Mouse (Mus musculus) T-helper 1 cell (primary cell): Measurements from ENCODE around the gene Ephb6.

Experiments used
- in situ Hi-C: fragments of 300-600 bp; cut with MboI, MseI; formaldehyde crosslinking; loops from one replicate; pipeline ENCODE4 v1.15.1; 2025; ENCODE audit warnings: high pct_unique_total_duplicates

The Ephb6 gene

DNA sequence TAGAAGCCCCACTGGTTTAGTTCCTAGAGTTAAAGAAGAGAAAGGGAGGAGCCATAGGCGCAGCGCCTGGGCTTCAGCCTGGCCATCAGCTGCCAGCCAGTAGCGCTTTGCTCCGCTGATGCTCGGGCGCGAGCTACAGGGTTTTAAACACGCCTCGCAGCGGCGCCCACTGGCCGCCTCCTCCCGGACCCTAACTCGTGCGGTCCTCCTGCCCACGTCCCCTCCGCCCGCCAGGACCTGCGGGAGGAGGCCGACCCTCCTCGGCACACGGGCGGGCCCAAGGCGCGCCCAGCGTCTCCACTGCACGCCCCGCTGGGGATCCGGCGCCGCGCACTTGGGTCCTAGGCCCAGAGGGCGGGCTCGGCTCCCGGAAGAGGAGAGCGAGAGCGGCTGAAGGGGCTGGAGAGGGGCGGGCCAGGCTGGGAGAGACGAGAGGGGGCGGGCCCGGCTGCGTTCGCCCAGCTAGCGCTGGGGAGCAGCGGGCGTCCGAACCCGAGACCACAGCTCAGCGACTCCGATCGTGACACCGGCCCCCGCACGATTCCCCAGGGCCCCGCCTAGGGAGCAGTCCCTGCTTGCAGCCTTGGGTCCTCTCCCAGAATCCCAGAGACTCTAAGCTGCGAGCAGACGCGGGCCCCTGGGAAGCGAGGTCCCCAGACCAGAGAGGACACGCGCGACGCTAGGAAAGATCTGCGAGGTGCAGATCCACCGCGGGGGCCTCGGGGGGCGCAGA lies at the start of gene Ephb6:
Gene Ephb6, plus strand, starts transcription at position 422 of the 733 bp plus-strand sequence.
- in situ Hi-C loops = loop anchor here (5.0 kb wide), 1 partner anchor 48 kb away; no protein-coding TSS in a partner anchor

DNA sequence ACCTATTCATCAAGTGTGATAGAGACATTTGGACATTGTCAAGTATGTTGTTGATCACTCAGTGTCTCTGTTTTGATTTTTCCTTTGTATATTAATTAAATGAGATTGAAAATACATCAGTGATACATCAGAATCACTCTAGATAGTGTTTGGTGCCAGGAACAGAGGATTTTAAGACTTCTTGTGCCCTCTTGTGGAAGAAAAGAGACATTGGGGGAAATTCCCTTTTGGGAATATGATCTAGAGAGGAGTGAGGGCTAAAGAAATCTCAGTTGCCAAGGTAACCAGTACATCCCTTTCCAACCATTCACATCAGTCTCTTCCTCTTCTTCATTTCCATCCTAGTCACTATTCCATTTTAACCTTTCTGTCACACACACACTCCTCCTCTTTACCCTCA lies 48.9 kb upstream of the Ephb6 start:
- in situ Hi-C loops = loop anchor here (5.0 to 25.0 kb wide), 4 partner anchors 51 to 1094 kb away; partner anchors contain the start of genes Epha1, Ephb6 and Ssbp1

DNA sequence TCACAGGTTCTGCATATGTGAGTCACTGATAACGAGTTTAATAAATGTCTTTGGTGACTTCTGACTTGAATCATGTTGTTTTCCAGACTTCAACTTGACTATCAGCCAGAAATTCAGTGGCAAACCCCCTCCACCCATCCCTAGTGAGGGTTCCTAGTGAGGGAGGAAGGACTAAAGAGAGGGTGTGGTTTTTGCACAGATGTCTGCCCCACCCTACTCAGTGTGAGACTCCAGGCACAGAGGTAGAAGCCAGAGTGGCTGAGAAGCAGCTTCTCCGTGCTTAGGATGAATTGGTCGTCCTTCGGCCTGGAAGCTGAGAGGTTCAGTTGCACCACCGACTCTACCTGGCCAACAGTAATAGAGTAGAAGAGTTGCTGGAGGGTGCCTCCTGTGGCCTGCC lies 47.8 kb upstream of the Ephb6 start:
- in situ Hi-C loops = loop anchor here (5.0 to 25.0 kb wide), 4 partner anchors 50 to 1095 kb away; partner anchors contain the start of genes Epha1, Ephb6 and Ssbp1

DNA sequence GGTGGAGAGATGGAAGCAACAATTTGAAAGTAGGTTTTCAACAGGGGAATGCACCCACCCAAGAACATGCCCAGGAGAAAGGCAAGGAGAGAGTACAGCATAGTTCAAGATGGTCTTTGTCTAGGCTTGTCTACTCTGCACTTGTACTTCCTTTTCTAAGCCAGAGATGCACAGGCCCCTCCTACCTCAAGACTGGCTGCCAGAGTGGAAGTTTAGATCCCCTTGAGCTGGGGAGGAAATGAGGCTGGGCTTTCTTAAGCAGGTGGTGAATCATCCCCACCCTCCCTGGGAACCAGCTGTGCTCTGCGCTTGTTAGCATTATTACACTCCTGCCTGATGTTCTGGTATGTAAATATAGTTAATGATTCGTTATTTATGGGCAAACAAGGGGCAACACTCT lies 47.0 kb upstream of the Ephb6 start:
- in situ Hi-C loops = loop anchor here (5.0 to 25.0 kb wide), 4 partner anchors 49 to 1096 kb away; partner anchors contain the start of genes Epha1, Ephb6 and Ssbp1

DNA sequence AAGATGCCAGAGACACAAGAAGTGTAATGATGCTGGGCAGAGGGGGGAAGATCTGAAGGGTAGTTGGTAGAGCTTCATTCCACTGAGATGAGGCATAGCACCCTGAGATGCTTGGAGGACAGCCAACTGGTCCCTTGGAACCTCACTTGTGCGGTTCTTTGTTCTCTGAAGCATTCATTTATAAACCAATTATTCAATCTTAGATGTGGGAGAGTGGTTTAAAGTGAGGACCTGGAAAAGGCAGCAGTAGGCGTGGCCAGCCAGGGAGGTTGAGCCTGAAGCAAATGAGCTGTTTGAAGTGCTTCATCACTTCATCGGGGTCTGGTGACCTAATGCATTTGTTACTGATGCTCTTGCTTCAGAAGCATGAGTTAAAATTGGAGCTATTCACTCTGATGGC lies 46.0 kb upstream of the Ephb6 start:
- in situ Hi-C loops = loop anchor here (5.0 to 25.0 kb wide), 4 partner anchors 48 to 1097 kb away; partner anchors contain the start of genes Epha1, Ephb6 and Ssbp1

DNA sequence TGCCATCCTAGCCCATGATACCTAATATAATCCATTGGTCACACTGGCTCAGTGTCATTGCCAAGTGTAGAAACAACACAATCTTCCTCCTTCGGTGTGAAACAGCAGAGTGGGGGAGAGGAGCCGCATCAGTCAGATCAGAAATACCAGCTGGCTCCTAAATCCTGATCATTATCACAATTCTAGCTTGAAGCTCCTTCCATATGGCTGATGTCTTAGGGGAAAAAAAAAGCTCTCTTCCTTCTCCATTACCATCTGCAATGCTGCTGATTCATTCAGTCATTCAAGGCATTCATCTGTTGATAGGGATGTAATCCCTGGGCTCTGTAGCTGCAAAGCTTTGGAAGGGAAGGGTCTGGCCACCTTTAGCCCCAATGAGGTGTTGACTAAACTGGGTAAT lies 45.0 kb upstream of the Ephb6 start:
- in situ Hi-C loops = loop anchor here (10.0 to 25.0 kb wide), 2 partner anchors 1098 to 1685 kb away; partner anchors contain the start of genes Ssbp1 and Tmem178b

DNA sequence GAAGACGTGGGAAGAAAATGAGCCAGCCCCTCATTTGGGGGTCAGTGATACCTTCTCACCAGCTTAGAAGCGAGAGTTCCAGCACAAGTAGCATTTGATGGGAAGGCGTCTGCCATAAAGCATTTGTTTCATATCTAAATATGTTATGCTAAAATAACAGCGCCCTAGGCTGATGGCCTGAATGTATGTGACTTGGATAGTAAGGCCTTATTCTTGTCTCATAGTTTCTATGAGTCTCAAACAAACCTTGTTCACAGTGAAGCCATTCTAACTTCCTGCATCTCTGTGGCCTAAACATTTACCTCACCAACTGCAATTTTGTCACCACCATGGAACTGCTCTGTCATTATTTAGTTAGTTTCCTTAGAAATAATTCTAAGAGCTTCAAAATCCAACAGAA lies 42.7 kb upstream of the Ephb6 start:
- in situ Hi-C loops = loop anchor here (10.0 to 25.0 kb wide), 2 partner anchors 1100 to 1688 kb away; partner anchors contain the start of genes Ssbp1 and Tmem178b

DNA sequence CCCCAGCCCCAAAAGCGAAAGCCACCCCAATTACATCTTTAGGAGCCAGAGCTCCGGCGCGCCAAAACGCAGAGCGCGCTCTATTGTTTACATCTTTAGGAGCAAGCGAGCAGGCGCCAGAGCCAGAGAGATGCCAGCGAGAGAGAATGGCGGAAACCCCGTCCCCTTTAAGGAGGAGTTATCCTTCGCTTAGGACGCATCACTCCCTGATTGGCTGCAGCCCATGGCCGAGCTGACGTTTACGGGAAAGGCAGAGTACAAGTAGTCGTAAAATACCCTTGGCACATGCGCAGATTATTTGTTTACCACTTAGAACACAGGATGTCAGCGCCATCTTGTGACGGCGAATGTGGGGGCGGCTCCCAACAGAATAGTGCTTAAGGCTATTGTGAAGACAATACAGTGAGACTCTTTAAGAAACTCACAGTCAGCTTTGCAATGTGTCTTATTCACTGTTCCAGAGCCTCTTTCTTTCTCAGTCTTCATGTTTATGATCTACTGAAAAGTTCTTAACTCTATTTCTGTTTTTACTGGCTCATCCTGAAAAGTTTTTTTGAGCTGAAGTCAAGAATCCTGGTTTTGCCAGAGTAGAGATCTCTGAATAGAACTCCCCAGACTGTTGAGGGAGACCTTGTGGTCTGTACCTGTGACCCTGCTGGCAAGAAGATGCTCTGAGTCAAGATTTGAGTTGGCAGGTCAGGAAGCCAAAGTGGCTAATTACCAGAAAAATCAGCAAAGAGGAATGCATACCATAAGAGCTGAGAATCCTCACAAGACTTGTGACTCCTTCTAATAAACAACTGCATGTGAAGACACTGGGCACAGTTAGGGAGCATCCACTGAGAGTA lies 42.0 kb upstream of the Ephb6 start:
- in situ Hi-C loops = loop anchor here (10.0 to 25.0 kb wide), 2 partner anchors 1101 to 1689 kb away; partner anchors contain the start of genes Ssbp1 and Tmem178b

DNA sequence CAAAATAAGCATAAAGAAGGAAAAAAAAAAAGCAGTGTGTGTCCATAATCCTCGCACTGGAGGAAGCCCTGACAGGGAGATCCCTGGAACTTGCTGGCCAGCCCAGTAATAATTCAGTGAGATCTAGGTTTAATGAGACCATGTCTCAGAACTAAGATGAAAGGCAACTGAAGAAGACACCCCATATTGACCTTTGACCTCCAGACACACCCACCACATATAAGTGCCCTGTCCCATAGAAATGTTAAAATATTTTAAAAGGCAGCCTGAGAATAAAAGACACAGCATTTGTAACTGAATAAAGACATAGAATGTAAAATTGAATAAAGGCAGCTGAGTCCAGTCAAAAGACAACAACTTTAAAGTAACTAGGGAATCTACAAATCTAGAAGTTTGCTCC lies 40.0 kb upstream of the Ephb6 start:
- in situ Hi-C loops = loop anchor here (5.0 to 25.0 kb wide), 3 partner anchors 697 to 1690 kb away; partner anchors contain the start of genes Casp2, Ssbp1, Tmem139 and Tmem178b

DNA sequence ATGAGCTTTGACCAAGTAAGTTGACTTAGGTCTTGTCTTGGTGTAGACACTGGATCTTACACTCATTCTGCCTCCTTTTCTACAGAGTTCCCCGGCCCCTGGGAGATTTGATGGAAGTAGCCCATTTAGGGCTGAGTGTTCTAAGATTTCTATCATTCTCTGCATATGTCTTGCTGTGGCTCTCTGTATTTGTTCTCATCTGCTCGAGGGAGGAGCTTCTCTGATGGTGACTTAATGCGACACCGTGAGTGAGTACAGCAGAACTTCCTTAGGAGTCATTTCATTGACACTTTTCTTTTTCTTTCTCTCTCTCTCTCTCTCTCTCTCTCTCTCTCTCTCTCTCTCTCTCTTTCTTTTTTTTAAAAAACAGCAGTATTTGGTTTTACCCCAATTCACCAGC lies 38.3 kb upstream of the Ephb6 start:
- in situ Hi-C loops = loop anchor here (5.0 to 25.0 kb wide), 3 partner anchors 695 to 1692 kb away; partner anchors contain the start of genes Casp2, Ssbp1, Tmem139 and Tmem178b

DNA sequence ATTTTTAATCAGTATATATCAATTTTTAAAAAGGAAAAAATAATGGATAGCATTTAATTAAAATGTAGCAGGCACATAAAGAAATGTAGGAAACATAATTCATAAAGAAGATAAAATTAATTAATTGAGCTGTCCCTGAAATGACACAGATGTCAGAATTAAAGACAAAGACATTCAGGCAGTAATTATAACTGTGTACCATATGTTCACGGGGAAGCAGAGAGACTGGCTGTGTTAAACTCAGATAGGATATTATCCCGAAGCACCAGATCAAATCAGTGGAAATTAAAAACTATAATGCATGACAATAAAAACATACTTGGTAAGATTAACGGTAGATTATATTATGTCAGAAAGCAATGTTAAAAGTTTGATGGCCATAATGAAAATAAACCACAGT lies 36.2 kb upstream of the Ephb6 start:
- in situ Hi-C loops = loop anchor here (5.0 to 25.0 kb wide), 3 partner anchors 693 to 1694 kb away; partner anchors contain the start of genes Casp2, Ssbp1, Tmem139 and Tmem178b

DNA sequence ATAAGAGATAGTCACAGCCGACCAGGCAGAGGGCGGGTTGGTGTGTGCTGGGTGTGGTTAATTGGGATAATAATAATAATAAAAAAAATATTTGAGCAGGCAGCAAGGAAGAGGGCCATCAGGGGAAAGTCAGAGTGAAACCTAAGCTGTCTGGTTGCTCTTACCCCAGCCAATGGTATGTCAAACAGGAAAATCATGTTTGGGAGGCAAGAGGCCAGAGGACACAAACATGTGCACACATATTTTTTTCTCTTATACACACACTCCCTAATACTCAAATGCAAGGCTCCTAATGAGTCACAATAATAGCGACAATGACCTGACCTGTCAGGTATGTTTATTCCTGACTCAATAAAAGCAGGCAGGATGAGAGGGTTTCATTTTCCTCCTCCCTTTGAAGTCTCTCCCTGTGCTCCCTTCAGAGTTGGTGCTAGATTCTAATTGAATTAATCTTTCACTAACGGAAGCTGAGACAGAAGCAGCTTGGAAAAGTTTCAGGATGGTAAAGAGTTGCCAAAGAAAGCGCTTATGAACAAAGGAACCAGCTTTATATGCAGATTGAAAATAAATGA lies 28.7 kb upstream of the Ephb6 start:
- in situ Hi-C loops = no loop called here

DNA sequence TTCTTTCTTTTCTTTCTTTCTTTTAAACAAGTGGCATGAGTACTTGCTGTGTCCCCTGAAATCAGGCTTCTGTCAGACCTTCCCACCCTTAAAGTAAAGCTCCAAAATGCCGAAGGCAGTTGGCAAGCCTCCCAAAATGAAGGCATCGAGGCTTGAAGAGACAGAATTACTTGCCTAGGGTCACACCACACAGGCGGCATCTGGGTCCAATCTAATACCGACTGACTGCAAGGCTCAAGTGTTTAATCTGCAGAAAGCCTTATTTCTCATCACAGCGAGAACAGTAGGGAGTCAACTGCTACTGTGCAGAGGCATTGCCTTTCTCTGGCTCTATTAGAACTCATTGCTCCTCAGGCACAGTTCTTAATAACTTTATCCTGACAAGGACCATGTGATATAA lies 28.0 kb upstream of the Ephb6 start:
- in situ Hi-C loops = no loop called here

DNA sequence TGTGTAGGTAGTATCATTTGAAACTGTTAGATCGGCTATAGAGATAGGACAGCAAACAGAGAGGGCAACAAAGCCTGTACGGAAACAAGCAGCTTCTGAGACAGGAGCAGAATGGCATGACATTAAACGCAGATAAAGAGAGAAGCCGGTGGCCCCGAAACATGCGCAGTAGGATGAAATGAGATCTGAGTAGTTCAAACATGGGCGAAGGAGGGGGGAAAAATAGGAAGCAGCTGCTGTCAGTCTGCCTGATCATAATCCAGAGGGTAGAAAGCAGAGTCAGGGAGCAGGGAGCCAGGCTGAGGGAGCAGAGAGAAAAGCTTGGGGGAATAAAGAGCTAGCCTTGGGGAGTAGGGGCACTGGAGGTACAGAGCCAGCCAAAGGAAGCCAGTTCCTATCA lies 24.0 kb upstream of the Ephb6 start:
- in situ Hi-C loops = no loop called here

DNA sequence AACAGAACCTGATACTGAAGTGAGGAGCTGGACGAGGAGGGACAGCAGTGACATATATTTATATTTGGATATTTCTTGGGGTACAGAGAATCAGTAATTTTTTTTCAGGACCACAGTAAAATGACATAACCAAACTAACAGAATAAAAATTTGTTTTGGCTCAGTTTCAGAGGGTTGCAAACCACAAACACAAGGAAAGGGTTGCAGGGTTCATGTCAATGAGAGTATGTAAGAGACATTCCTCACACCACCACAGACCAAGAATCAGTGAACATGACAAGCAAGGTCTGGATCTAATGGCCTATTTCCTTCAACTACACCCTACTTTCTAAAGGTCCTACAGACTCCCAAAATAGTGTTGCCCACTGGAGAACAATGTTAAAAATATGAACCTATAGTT lies 23.1 kb upstream of the Ephb6 start:
- in situ Hi-C loops = no loop called here

DNA sequence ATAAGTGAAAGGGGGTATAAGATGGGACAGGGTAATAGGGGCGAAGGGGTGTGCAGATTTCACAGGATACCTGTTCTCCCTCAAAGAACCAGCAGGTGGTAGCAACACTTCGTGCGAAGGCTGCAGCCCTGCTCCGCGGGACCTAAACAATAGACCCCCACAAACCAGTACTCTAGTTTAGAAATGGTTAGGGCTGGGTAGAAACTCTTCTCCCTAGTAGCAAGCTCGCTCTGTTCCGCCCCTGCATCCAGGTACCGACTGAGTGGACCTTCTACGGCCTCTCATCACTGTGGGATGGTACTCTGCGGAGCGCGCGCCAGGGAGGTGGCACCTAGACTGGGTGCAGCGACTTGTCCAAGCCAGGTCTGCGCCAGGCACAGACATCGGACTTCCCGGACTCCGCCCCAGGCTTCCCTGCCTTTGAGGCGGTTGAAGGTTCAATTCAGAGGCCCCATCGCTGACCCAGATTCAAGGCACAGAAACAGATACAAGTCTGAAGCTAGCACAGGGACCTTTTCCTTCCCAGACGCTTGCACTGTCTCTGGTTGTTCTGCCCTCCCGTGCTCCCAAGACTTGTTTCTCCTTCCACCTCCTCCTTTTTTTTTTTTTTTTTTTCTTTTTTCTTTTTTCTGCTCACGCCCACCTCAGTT lies 756 bp upstream of the Ephb6 start:
- in situ Hi-C loops = loop anchor here (5.0 kb wide), 1 partner anchor 47 kb away; no protein-coding TSS in a partner anchor

DNA sequence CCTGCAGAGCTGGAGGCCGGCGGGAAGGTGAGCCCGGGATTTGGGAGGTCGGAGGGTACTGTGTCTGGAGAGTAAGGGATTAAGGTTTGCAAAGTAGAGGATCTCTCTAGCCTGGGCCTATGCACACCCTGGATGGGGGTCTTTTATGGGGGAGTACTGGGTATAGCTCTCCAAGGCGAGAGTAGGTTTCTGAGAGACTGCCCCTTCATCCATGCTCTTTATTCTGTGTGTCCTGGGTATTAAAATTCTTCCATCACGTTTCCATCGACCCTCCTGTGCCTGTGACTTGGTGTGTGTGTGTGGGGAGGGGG lies 467 bp downstream of the Ephb6 start:
- in situ Hi-C loops = loop anchor here (5.0 kb wide), 1 partner anchor 48 kb away; no protein-coding TSS in a partner anchor

DNA sequence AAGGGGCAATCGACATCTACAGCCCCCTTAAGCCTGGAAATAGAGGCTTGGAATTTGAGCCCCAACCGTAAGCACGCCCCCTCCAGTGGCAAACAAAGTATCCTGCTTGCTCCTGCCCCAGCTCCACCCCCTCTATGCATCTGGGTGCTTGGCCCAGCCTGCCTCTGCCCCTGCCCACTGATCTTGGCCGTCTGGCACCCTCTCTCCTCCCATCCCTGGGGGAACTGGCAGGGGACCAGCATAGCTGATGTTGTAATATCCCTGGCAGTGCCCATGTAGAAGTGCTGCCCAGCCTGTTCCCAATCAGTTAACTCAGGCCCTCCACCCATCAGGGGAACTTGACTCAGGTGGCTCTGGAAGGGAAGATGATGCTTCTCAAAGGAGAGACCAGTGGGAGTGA lies 932 bp downstream of the Ephb6 start:
- in situ Hi-C loops = loop anchor here (5.0 kb wide), 1 partner anchor 49 kb away; no protein-coding TSS in a partner anchor

DNA sequence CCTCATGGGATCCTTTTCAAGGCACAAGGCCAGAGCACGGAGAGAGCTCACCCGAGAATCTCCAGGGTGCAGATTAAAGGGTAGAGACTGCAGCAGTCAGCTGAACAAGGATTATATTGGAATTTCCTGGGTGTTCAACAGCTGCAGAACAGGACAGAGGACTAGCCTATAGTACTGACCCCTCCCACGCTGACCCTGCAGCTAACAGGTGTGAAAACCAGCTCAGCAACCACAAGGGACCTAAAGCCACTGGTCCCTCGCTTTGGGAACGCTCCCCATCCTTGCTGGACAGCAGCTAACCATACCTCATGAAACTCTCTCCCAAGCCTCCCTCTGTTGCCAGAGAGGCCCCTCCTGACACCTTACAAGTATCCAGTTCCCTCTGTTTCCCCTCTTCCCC lies 2.4 kb downstream of the Ephb6 start:
- in situ Hi-C loops = loop anchor here (5.0 kb wide), 1 partner anchor 50 kb away; no protein-coding TSS in a partner anchor

DNA sequence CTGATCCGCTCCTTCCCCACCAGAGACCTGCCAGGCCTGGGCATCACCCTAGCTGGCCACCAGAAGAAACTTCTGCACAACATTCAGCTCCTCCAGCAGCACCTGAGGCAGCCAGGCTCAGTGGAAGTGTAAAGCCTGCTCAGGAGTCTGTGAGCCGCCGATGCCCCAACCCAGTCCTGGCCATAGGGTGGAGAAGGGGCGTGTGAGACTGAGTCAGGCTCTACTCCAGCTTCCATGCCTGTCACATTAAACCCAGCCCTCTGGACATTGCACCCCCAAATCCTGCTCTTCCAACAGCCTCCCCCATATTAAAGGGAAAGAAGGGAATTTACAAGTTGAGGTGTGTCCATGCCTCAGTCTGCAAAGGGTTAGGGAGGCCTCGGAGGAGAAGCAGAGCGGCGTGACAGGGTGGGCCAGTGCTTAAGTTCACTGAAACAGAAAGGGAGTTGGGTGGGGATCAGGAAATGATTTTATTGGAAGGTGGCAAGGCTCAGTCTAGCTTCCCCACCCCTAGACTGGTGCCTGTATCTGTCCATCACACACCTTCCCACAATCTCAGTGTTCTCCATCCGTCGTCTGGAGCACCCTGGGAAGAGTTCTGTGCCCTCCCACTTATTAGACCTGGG lies 15.0 kb downstream of the Ephb6 start:
- in situ Hi-C loops = no loop called here
